15 mouse cellular contexts compared by ENCODE assay signal in genomic region chr13:97312420-97313370, GRCm38 (mm10).
DNase-seq lines count a peak whose midpoint lies in the region; ATAC-seq and TF ChIP-seq lines count a peak whose summit lies in the region.
"Had no signal": no experiment of that assay in that cellular context is flagged by ENCODE, and none has a peak within 500 bp of the region (broad histone marks: within the 10 kb centered on the region; RNA-seq: fewer than 3 reads in every experiment).

No protein-coding gene starts in this region.

- no peaks in the 10 kb centered on the region for H3K27me3 ChIP-seq in heart, embryonic 16.5 days (ENCODE audit: control insufficient read depth, insufficient read depth, low read length)
- H3K27me3 ChIP-seq in liver, adult 2 months (ENCODE audit: control insufficient read depth, insufficient read depth, low read length), result no peaks in the 10 kb centered on the region
- H3K27me3 ChIP-seq in liver, embryonic 11.5 days (replicated peaks; ENCODE audit: control insufficient read depth, insufficient read depth, low read length), result no peaks in the 10 kb centered on the region
- no peaks in the 10 kb centered on the region for H3K27me3 ChIP-seq in hindbrain, postnatal 0 days (ENCODE audit: insufficient read depth, low read length)
- H3K27me3 ChIP-seq: neural tube, embryonic 13.5 days had no signal

- no peaks in the 10 kb centered on the region for H3K79me2 ChIP-seq in liver, adult 2 months (ENCODE audit: control insufficient read depth, insufficient read depth, low read length)

- H3K4me3 ChIP-seq in heart, embryonic 16.5 days (ENCODE audit: low read length), result no peak overlapping the region
- no peak overlapping the region for H3K4me3 ChIP-seq in liver, adult 2 months (ENCODE audit: insufficient read depth, low read depth, low read length)
- H3K4me3 ChIP-seq in liver, embryonic 11.5 days (ENCODE audit: low read depth, low read length), result no peak overlapping the region
- no peak overlapping the region for H3K4me3 ChIP-seq in hindbrain, postnatal 0 days (ENCODE audit: low read length)
- H3K4me3 ChIP-seq: heart, adult 2 months; layer of hippocampus, adult 2 months; midbrain, embryonic 12.5 days; neural tube, embryonic 13.5 days had no signal

- 67% methylated on average over 16 of the region's 16 CpGs for WGBS in heart, embryonic 16.5 days
- WGBS in liver, adult 2 months, result 57% methylated on average over 16 of the region's 16 CpGs
- WGBS in liver, embryonic 11.5 days, result 79% methylated on average over 16 of the region's 16 CpGs
- WGBS in hindbrain, postnatal 0 days, result 42% methylated on average over 16 of the region's 16 CpGs

- peak; percentile 15 for DNase-seq in adrenal gland, postnatal 14 days
- no peak for DNase-seq in adrenal gland, postnatal 25 days
- no peak for DNase-seq in heart, postnatal 14 days
- DNase-seq in liver, adult 2 months (ENCODE audit: extremely low read depth, low read depth, low spot score), result peak; percentile 40
- DNase-seq in liver, embryonic 11.5 days (ENCODE audit: low spot score), result no peak
- DNase-seq in hindbrain, postnatal 0 days (ENCODE audit: low spot score), result peak; percentile 43
- DNase-seq in gastrocnemius, adult 18-20 months (ENCODE audit: low spot score), result no peak
- DNase-seq: cerebellum, adult 2 months; heart, adult 2 months; right cerebral cortex, postnatal 14 days; thymus, postnatal 25 days had no signal

- 0 out of 2 replicates have a peak, but pooled peaks have one; percentile 39 for ATAC-seq in heart, embryonic 16.5 days (replicated peaks; ENCODE audit: extremely low read depth, insufficient read depth, low FRiP score)
- ATAC-seq in liver, embryonic 11.5 days (replicated peaks; ENCODE audit: low FRiP score), result no peak
- ATAC-seq in hindbrain, postnatal 0 days, result peak; percentile 57

- no peak for TF ChIP-seq CTCF in liver, adult 2 months (IDR thresholded peaks at IDR 0.05; ENCODE audit: low read depth, low read length)
- no peak for TF ChIP-seq CTCF in hindbrain, postnatal 0 days (IDR thresholded peaks at IDR 0.05; ENCODE audit: low read depth)

- H3K9ac ChIP-seq in heart, embryonic 16.5 days (ENCODE audit: low read length), result no peak overlapping the region
- H3K9ac ChIP-seq in liver, adult 2 months (ENCODE audit: low read depth, low read length), result no peak overlapping the region
- no peak overlapping the region for H3K9ac ChIP-seq in liver, embryonic 11.5 days (ENCODE audit: low read depth, low read length)
- no peak overlapping the region for H3K9ac ChIP-seq in hindbrain, postnatal 0 days (replicated peaks; ENCODE audit: low read length)
- H3K9ac ChIP-seq: midbrain, embryonic 12.5 days; neural tube, embryonic 13.5 days had no signal

- no peaks in the 10 kb centered on the region for H3K36me3 ChIP-seq in heart, embryonic 16.5 days (ENCODE audit: control insufficient read depth, insufficient read depth)
- no peaks in the 10 kb centered on the region for H3K36me3 ChIP-seq in liver, adult 2 months (ENCODE audit: control insufficient read depth, insufficient read depth, low read length)
- H3K36me3 ChIP-seq in liver, embryonic 11.5 days (ENCODE audit: control insufficient read depth, insufficient read depth, low read length), result no peaks in the 10 kb centered on the region
- H3K36me3 ChIP-seq in hindbrain, postnatal 0 days (ENCODE audit: insufficient read depth, low read length), result no peaks in the 10 kb centered on the region
- H3K36me3 ChIP-seq: midbrain, embryonic 12.5 days; neural tube, embryonic 13.5 days had no signal

- peak overlapping the region; percentile 8; the same call in 1 of the 2 replicates for H3K4me2 ChIP-seq in heart, embryonic 16.5 days (ENCODE audit: low read depth, low read length)
- H3K4me2 ChIP-seq in liver, embryonic 11.5 days, result no peak overlapping the region
- H3K4me2 ChIP-seq in hindbrain, postnatal 0 days (ENCODE audit: low read depth, low read length), result no peak overlapping the region
- H3K4me2 ChIP-seq: midbrain, embryonic 12.5 days; neural tube, embryonic 13.5 days had no signal

- peaks cover 13% of the 10 kb centered on the region for H3K4me1 ChIP-seq in heart, embryonic 16.5 days (ENCODE audit: control insufficient read depth, insufficient read depth, low read length)
- peaks cover 16% of the 10 kb centered on the region for H3K4me1 ChIP-seq in liver, adult 2 months (ENCODE audit: control insufficient read depth, insufficient read depth, low read length)
- peaks cover 15% of the 10 kb centered on the region for H3K4me1 ChIP-seq in liver, embryonic 11.5 days (replicated peaks; ENCODE audit: control insufficient read depth, insufficient read depth, low read length)
- peaks cover 7% of the 10 kb centered on the region; the same call in 1 of the 2 replicates for H3K4me1 ChIP-seq in hindbrain, postnatal 0 days (ENCODE audit: insufficient read depth, low read length)

- H3K9me3 ChIP-seq in heart, embryonic 16.5 days (replicated peaks; ENCODE audit: control insufficient read depth, low read length), result no peaks in the 10 kb centered on the region
- H3K9me3 ChIP-seq in liver, embryonic 11.5 days (ENCODE audit: control insufficient read depth, low read length), result no peaks in the 10 kb centered on the region
- H3K9me3 ChIP-seq in hindbrain, postnatal 0 days (ENCODE audit: low read length), result no peaks in the 10 kb centered on the region
- H3K9me3 ChIP-seq: midbrain, embryonic 12.5 days; neural tube, embryonic 13.5 days had no signal

- no peak for TF ChIP-seq POLR2A in liver, adult 2 months (IDR thresholded peaks at IDR 0.05; ENCODE audit: extremely low read depth, insufficient read depth, low read length)

- intact Hi-C loops in heart, postnatal 14 days (cut with DNase I), result no loop called here

- no peak overlapping the region for H3K27ac ChIP-seq in heart, embryonic 16.5 days (ENCODE audit: low read length)
- H3K27ac ChIP-seq in liver, adult 2 months (replicated peaks; ENCODE audit: insufficient read depth, low read depth, low read length), result no peak overlapping the region
- no peak overlapping the region for H3K27ac ChIP-seq in liver, embryonic 11.5 days (ENCODE audit: low read depth, low read length)
- no peak overlapping the region for H3K27ac ChIP-seq in hindbrain, postnatal 0 days
- H3K27ac ChIP-seq: heart, adult 2 months; layer of hippocampus, adult 2 months; midbrain, embryonic 12.5 days; neural tube, embryonic 13.5 days had no signal

Comparison
In these comparisons a context has a peak if more than half of its experiments do, and no peak if none do; other contexts are left out.
1. DNase-seq: peak in adrenal gland, postnatal 14 days (single experiment), liver, adult 2 months (single experiment) and hindbrain, postnatal 0 days (single experiment); none in adrenal gland, postnatal 25 days (single experiment), heart, postnatal 14 days (0 of 2), liver, embryonic 11.5 days (single experiment) and gastrocnemius, adult 18-20 months (single experiment).